Mouse (Mus musculus): ENCODE data around the gene Fbxl17.

The Fbxl17 gene

GRCm38 (mm10) chr17:63110211-63110755 lies 389.5 kb downstream of the Fbxl17 start:
- DNase-seq (ENCODE audit: low read depth, low spot score), result no peak

GRCm38 (mm10) chr17:63108035-63108434 lies 391.8 kb downstream of the Fbxl17 start:
- no peak for DNase-seq (ENCODE audit: low read depth, low spot score)

- no peak for DNase-seq (ENCODE audit: low read depth, low spot score)
Measured at GRCm38 (mm10) chr17:63107515-63107914, 392.3 kb downstream of the Fbxl17 start.

- DNase-seq (ENCODE audit: low read depth, low spot score), result peak; percentile 15
Measured at GRCm38 (mm10) chr17:63095553-63095952, 404.3 kb downstream of the Fbxl17 start.

- DNase-seq (ENCODE audit: low read depth, low spot score), result no peak
Measured at GRCm38 (mm10) chr17:63095017-63095416, 404.8 kb downstream of the Fbxl17 start.

- DNase-seq (ENCODE audit: low read depth, low spot score), result no peak
Measured at GRCm38 (mm10) chr17:63093184-63093583, 406.6 kb downstream of the Fbxl17 start.

GRCm38 (mm10) chr17:63092774-63093173 lies 407.0 kb downstream of the Fbxl17 start:
- DNase-seq (ENCODE audit: low read depth, low spot score), result no peak

GRCm38 (mm10) chr17:63090112-63090511 lies 409.7 kb downstream of the Fbxl17 start:
- DNase-seq (ENCODE audit: low read depth, low spot score), result no peak

- no peak for DNase-seq (ENCODE audit: low read depth, low spot score)
Measured at GRCm38 (mm10) chr17:63087265-63087664, 412.6 kb downstream of the Fbxl17 start.

- DNase-seq (ENCODE audit: low read depth, low spot score), result peak; percentile 11
Measured at GRCm38 (mm10) chr17:63086526-63086925, 413.3 kb downstream of the Fbxl17 start.

GRCm38 (mm10) chr17:63085227-63085626 lies 414.6 kb downstream of the Fbxl17 start:
- no peak for DNase-seq (ENCODE audit: low read depth, low spot score)

- no peak for DNase-seq (ENCODE audit: low read depth, low spot score)
Measured at GRCm38 (mm10) chr17:63079087-63079486, 420.7 kb downstream of the Fbxl17 start.

- DNase-seq (ENCODE audit: low read depth, low spot score), result no peak
Measured at GRCm38 (mm10) chr17:63077509-63077908, 422.3 kb downstream of the Fbxl17 start.

- DNase-seq (ENCODE audit: low read depth, low spot score), result no peak
Measured at GRCm38 (mm10) chr17:63076661-63077060, 423.2 kb downstream of the Fbxl17 start.

GRCm38 (mm10) chr17:63076037-63076426 lies 423.8 kb downstream of the Fbxl17 start:
- no peak for DNase-seq (ENCODE audit: low read depth, low spot score)

GRCm38 (mm10) chr17:63075091-63076036 lies 424.5 kb downstream of the Fbxl17 start:
- DNase-seq (ENCODE audit: low read depth, low spot score), result no peak

GRCm38 (mm10) chr17:63073342-63073741 lies 426.5 kb downstream of the Fbxl17 start:
- DNase-seq (ENCODE audit: low read depth, low spot score), result no peak

- peak; percentile 17 for DNase-seq (ENCODE audit: low read depth, low spot score)
Measured at GRCm38 (mm10) chr17:63071134-63071923, 428.5 kb downstream of the Fbxl17 start.

GRCm38 (mm10) chr17:63070161-63070761 lies 429.6 kb downstream of the Fbxl17 start:
- DNase-seq (ENCODE audit: low read depth, low spot score), result no peak

GRCm38 (mm10) chr17:63062785-63063184 lies 437.0 kb downstream of the Fbxl17 start:
- DNase-seq (ENCODE audit: low read depth, low spot score), result no peak

- no peak for DNase-seq (ENCODE audit: low read depth, low spot score)
Measured at GRCm38 (mm10) chr17:63061786-63062185, 438.0 kb downstream of the Fbxl17 start.

GRCm38 (mm10) chr17:63060814-63061213 lies 439.0 kb downstream of the Fbxl17 start:
- no peak for DNase-seq (ENCODE audit: low read depth, low spot score)

All from 3T3-L1 (cell line).